Mouse (Mus musculus) heart, embryonic 11.5 days (tissue): Measurements from ENCODE around the gene Bdh1. TPM values are rescaled to one million over a fixed set of nuclear protein-coding genes. Genes with fewer than 3 reads are reported as not detected.

Experiments used
- ATAC-seq: fragments of 200-750 bp; cut with Nextera tagmentation; replicated peaks from 2 replicates; pipeline ENCODE4 v1.8.0; 2017; ENCODE audit warnings: moderate library complexity; ENCODE audit not compliant: insufficient number of reproducible peaks, low FRiP score, low TSS enrichment
- H3K27ac ChIP-seq: fragments of 300-500 bp; sonication (generic); 2 replicates; pipeline ENCODE4 v1.5.1; 2014; ENCODE audit warnings: mild to moderate bottlenecking, low read depth, low read length
- H3K27me3 ChIP-seq: fragments of 300-500 bp; sonication (generic); 2 replicates; pipeline ENCODE4 v1.6.1; 2014; ENCODE audit warnings: mild to moderate bottlenecking, low read length, mixed read lengths; ENCODE audit not compliant: control insufficient read depth, insufficient read depth
- H3K36me3 ChIP-seq: fragments of 300-500 bp; sonication (generic); 2 replicates; pipeline ENCODE4 v1.6.1; 2014; ENCODE audit warnings: mild to moderate bottlenecking, low read length, moderate library complexity, mixed read lengths; ENCODE audit not compliant: control insufficient read depth, insufficient read depth
- H3K4me1 ChIP-seq: fragments of 300-500 bp; sonication (generic); 2 replicates; pipeline ENCODE4 v1.6.1; 2014; ENCODE audit warnings: low read length; ENCODE audit not compliant: control insufficient read depth, insufficient read depth
- H3K4me2 ChIP-seq: fragments of 300-500 bp; sonication (generic); 2 replicates; pipeline ENCODE4 v1.6.1; 2014; ENCODE audit warnings: mild to moderate bottlenecking, moderate library complexity
- H3K4me3 ChIP-seq: fragments of 300-500 bp; sonication (generic); 2 replicates; pipeline ENCODE4 v1.5.1; 2014; ENCODE audit warnings: low read depth, low read length
- H3K9ac ChIP-seq: fragments of 300-500 bp; sonication (generic); 2 replicates; pipeline ENCODE4 v1.6.1; 2014; ENCODE audit warnings: mild to moderate bottlenecking, low read depth, low read length, moderate library complexity
- H3K9me3 ChIP-seq: fragments of 300-500 bp; sonication (generic); replicated peaks from 2 replicates; pipeline ENCODE4 v1.6.1; 2016; ENCODE audit warnings: low read length; ENCODE audit not compliant: control insufficient read depth
- whole genome bisulfite sequencing: fragments of 180-500 bp; shearing (Covaris S2); extraction: QIAGEN DNeasy Blood & Tissue Kit; methylation state at CpG from one replicate; pipeline ENCODE4 v1.1.7; 2014; ENCODE audit not compliant: insufficient replicate concordance; 5-methylcytosine and 5-hydroxymethylcytosine counted together
- polyA plus RNA-seq: library from polyadenylated mRNA; unstranded; fragments of >200 nt; fragmentation: Nextera tagmentation; extraction: Ambion mirVana; gene quantifications from 2 replicates; pipeline ENCODE4 v1.2.1, GENCODE M21; 2014

Gene Bdh1
- polyA plus RNA-seq, 1 experiment from 2014 or later = 19.3 TPM

- Histone ChIP-seq H3K27ac (no peak overlapping the region), H3K27me3 (peaks cover 16% of the 10 kb centered on the region), H3K9ac (no peak overlapping the region), H3K4me1 (0 out of 2 replicates have a peak, but pooled peaks cover 3% of the 10 kb centered on the region), H3K9me3 (no peaks in the 10 kb centered on the region), H3K4me2 (no peak overlapping the region), H3K36me3 (no peaks in the 10 kb centered on the region), H3K4me3 (no peak overlapping the region)
- ATAC-seq = no peak
- WGBS = 81% methylated on average over 4 of the region's 4 CpGs
Measured at GRCm38 (mm10) chr16:31423368-31423767, 1.3 kb downstream of the Bdh1 start.

GRCm38 (mm10) chr16:31424416-31425187, 2.5 kb downstream of the Bdh1 start:
- 82% methylated on average over 4 of the region's 4 CpGs for WGBS
- no peak overlapping the region for H3K4me3 ChIP-seq

GRCm38 (mm10) chr16:31425508-31425907, 3.4 kb downstream of the Bdh1 start:
- ATAC-seq = no peak
- H3K9me3 ChIP-seq = no peaks in the 10 kb centered on the region
- WGBS = 3% methylated on average over 4 of the region's 4 CpGs
- peaks cover 17% of the 10 kb centered on the region for H3K4me1 ChIP-seq
- H3K36me3 ChIP-seq = no peaks in the 10 kb centered on the region
- H3K27ac ChIP-seq = no peak overlapping the region
- H3K4me3 ChIP-seq = no peak overlapping the region
- peaks cover 23% of the 10 kb centered on the region for H3K27me3 ChIP-seq
- no peak overlapping the region for H3K4me2 ChIP-seq
- no peak overlapping the region for H3K9ac ChIP-seq

More at GRCm38 (mm10) chr16:31424416-31425187, 2.5 kb downstream of the Bdh1 start:
- Histone ChIP-seq H3K36me3 (no peaks in the 10 kb centered on the region), H3K4me1 (peaks cover 14% of the 10 kb centered on the region), H3K27ac (no peak overlapping the region), H3K4me2 (no peak overlapping the region), H3K27me3 (peaks cover 23% of the 10 kb centered on the region), H3K9me3 (no peaks in the 10 kb centered on the region), H3K9ac (no peak overlapping the region)
- ATAC-seq = no peak

- 69% methylated on average over 6 of the region's 6 CpGs for WGBS
- H3K4me1 ChIP-seq = peaks cover 16% of the 10 kb centered on the region
- no peak overlapping the region for H3K9ac ChIP-seq
- H3K27me3 ChIP-seq = peaks cover 23% of the 10 kb centered on the region
- no peak overlapping the region for H3K4me2 ChIP-seq
- H3K9me3 ChIP-seq = no peaks in the 10 kb centered on the region
- H3K36me3 ChIP-seq = no peaks in the 10 kb centered on the region
- H3K27ac ChIP-seq = no peak overlapping the region
- H3K4me3 ChIP-seq = no peak overlapping the region
- no peak for ATAC-seq
Measured at GRCm38 (mm10) chr16:31426496-31427126, 4.5 kb downstream of the Bdh1 start.

GRCm38 (mm10) chr16:31428335-31428674, 6.2 kb downstream of the Bdh1 start:
- H3K27me3 ChIP-seq = peaks cover 23% of the 10 kb centered on the region
- 5% methylated on average over 11 of the region's 11 CpGs for WGBS
- no peak for ATAC-seq
- H3K9ac ChIP-seq = peak overlapping the region; percentile 59; the same call in 1 of the 2 replicates
- H3K36me3 ChIP-seq = no peaks in the 10 kb centered on the region
- peak overlapping the region; percentile 99 for H3K4me2 ChIP-seq
- peak overlapping the region; percentile 63 for H3K4me3 ChIP-seq
- peaks cover 14% of the 10 kb centered on the region for H3K4me1 ChIP-seq
- no peak overlapping the region for H3K27ac ChIP-seq
- no peaks in the 10 kb centered on the region for H3K9me3 ChIP-seq

GRCm38 (mm10) chr16:31428675-31429470, 6.8 kb downstream of the Bdh1 start:
- peaks cover 14% of the 10 kb centered on the region for H3K4me1 ChIP-seq
- WGBS = under 1% methylated on average over 65 of the region's 65 CpGs
- no peaks in the 10 kb centered on the region for H3K36me3 ChIP-seq
- peak overlapping the region; percentile 99 for H3K4me2 ChIP-seq
- ATAC-seq = 0 out of 2 replicates have a peak, but pooled peaks have one; percentile 28
- peak overlapping the region; percentile 32; the same call in 1 of the 2 replicates for H3K27ac ChIP-seq
- H3K9ac ChIP-seq = peak overlapping the region; percentile 59
- peak overlapping the region; percentile 63 for H3K4me3 ChIP-seq
- peaks cover 23% of the 10 kb centered on the region for H3K27me3 ChIP-seq
- no peaks in the 10 kb centered on the region for H3K9me3 ChIP-seq

- H3K4me3 ChIP-seq = peak overlapping the region; percentile 63
- H3K4me1 ChIP-seq = peaks cover 14% of the 10 kb centered on the region
- peak overlapping the region; percentile 99 for H3K4me2 ChIP-seq
- under 1% methylated on average over 49 of the region's 49 CpGs for WGBS
- no peaks in the 10 kb centered on the region for H3K36me3 ChIP-seq
- peak overlapping the region; percentile 32; the same call in 1 of the 2 replicates for H3K27ac ChIP-seq
- ATAC-seq = peak; percentile 92
- peaks cover 23% of the 10 kb centered on the region for H3K27me3 ChIP-seq
- no peaks in the 10 kb centered on the region for H3K9me3 ChIP-seq
- peak overlapping the region; percentile 63; the same call in 1 of the 2 replicates for H3K9ac ChIP-seq
Measured at GRCm38 (mm10) chr16:31429471-31430155, 7.5 kb downstream of the Bdh1 start.
